Mouse (Mus musculus): ENCODE measurements around the gene Rab8a. TPM values are rescaled to one million over a fixed set of nuclear protein-coding genes. Genes with fewer than 3 reads are reported as not detected.
"Not testable (repeated sequence)": the region's sequence is repeated elsewhere in the genome, so short reads cannot be mapped to it uniquely, and the experiment has no call there.

Rab8a gene
- 104 and 105 TPM in 2 replicates for polyA plus RNA-seq (2014; fragmentation: Nextera tagmentation; extraction: Ambion mirVana)

GRCm38 (mm10) chr8:72160707-72161697 is at the start of gene Rab8a:
Gene Rab8a, plus strand, starts transcription at chr8:72161200.
- no peaks in the 10 kb centered on the region for H3K9me3 ChIP-seq (ENCODE audit: control insufficient read depth, low read length)
- peak within 1 kb of the TSS; percentile 55 for H3K27ac ChIP-seq (ENCODE audit: low read depth)
- H3K4me1 ChIP-seq (replicated peaks; ENCODE audit: control insufficient read depth, insufficient read depth, low read length) = peaks cover 16% of the 10 kb centered on the region
- under 1% methylated on average over 81 of the region's 82 CpGs for WGBS
- peak; percentile 99 for ATAC-seq (replicated peaks; ENCODE audit: low FRiP score, low TSS enrichment, low read depth)
- no peaks in the 10 kb centered on the region for H3K27me3 ChIP-seq (replicated peaks; ENCODE audit: control insufficient read depth, insufficient read depth, low read length)
- H3K4me2 ChIP-seq (ENCODE audit: low read length) = peak within 1 kb of the TSS; percentile 78
- peaks cover 9% of the 10 kb centered on the region for H3K36me3 ChIP-seq (ENCODE audit: control insufficient read depth, insufficient read depth, low read length)
- H3K9ac ChIP-seq (ENCODE audit: low read length) = peak within 1 kb of the TSS; percentile 83
- peak within 1 kb of the TSS; percentile 87 for H3K4me3 ChIP-seq (ENCODE audit: low read depth, low read length)
- DNase-seq (ENCODE audit: low spot score) = peak; percentile 100

- H3K9me3 ChIP-seq (ENCODE audit: control insufficient read depth, low read length) = no peaks in the 10 kb centered on the region
- H3K9ac ChIP-seq (ENCODE audit: low read length) = no peak overlapping the region
- WGBS = 73% methylated on average over 3 of the region's 3 CpGs
- H3K4me2 ChIP-seq (ENCODE audit: low read length) = no peak overlapping the region
- ATAC-seq (replicated peaks; ENCODE audit: low FRiP score, low TSS enrichment, low read depth) (no peak), DNase-seq (ENCODE audit: low spot score) (no peak)
- no peak overlapping the region for H3K4me3 ChIP-seq (ENCODE audit: low read depth, low read length)
- no peaks in the 10 kb centered on the region for H3K27me3 ChIP-seq (replicated peaks; ENCODE audit: control insufficient read depth, insufficient read depth, low read length)
- H3K36me3 ChIP-seq (ENCODE audit: control insufficient read depth, insufficient read depth, low read length) = no peaks in the 10 kb centered on the region
- no peaks in the 10 kb centered on the region for H3K4me1 ChIP-seq (replicated peaks; ENCODE audit: control insufficient read depth, insufficient read depth, low read length)
- no peak overlapping the region for H3K27ac ChIP-seq (ENCODE audit: low read depth)
Observed at GRCm38 (mm10) chr8:72112486-72112885, 48.5 kb upstream of the Rab8a start.

GRCm38 (mm10) chr8:72115202-72115601 is 45.8 kb upstream of the Rab8a start:
- Histone ChIP-seq H3K27ac (ENCODE audit: low read depth) (no peak overlapping the region), H3K27me3 (replicated peaks; ENCODE audit: control insufficient read depth, insufficient read depth, low read length) (no peaks in the 10 kb centered on the region), H3K4me2 (ENCODE audit: low read length) (no peak overlapping the region), H3K36me3 (ENCODE audit: control insufficient read depth, insufficient read depth, low read length) (no peaks in the 10 kb centered on the region), H3K4me3 (ENCODE audit: low read depth, low read length) (no peak overlapping the region), H3K9me3 (ENCODE audit: control insufficient read depth, low read length) (no peaks in the 10 kb centered on the region), H3K9ac (ENCODE audit: low read length) (no peak overlapping the region), H3K4me1 (replicated peaks; ENCODE audit: control insufficient read depth, insufficient read depth, low read length) (no peaks in the 10 kb centered on the region)
- ATAC-seq (replicated peaks; ENCODE audit: low FRiP score, low TSS enrichment, low read depth) = no peak
- no peak for DNase-seq (ENCODE audit: low spot score)
- WGBS = 92% methylated on average over 2 of the region's 2 CpGs

DNA sequence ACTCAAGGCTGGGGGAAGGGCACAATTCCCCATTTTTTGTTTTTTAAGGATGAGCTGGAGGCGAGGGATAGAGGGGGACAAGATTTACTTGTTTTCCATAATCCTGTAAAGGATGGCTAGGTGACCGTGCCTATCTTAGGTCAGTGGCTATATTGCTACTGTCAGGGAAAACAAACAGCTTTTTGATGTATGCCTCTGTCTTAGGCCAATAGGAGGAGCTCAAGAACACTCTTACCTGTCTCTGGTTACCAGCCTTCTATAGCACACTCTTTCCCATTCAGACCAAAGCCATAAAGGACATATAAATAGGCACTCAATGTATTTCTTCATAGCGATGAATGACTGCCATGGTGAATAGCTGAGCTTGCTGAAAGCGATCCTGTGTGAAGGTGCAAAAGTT is 42.4 kb upstream of the Rab8a start:
- H3K27me3 ChIP-seq (replicated peaks; ENCODE audit: control insufficient read depth, insufficient read depth, low read length) = no peaks in the 10 kb centered on the region
- H3K27ac ChIP-seq (ENCODE audit: low read depth) = no peak overlapping the region
- no peak overlapping the region for H3K4me3 ChIP-seq (ENCODE audit: low read depth, low read length)
- no peak overlapping the region for H3K4me2 ChIP-seq (ENCODE audit: low read length)
- DNase-seq (ENCODE audit: low spot score) (no peak), ATAC-seq (replicated peaks; ENCODE audit: low FRiP score, low TSS enrichment, low read depth) (no peak)
- H3K9me3 ChIP-seq (ENCODE audit: control insufficient read depth, low read length) = no peaks in the 10 kb centered on the region
- H3K9ac ChIP-seq (ENCODE audit: low read length) = no peak overlapping the region
- no peaks in the 10 kb centered on the region for H3K4me1 ChIP-seq (replicated peaks; ENCODE audit: control insufficient read depth, insufficient read depth, low read length)
- WGBS = 43% methylated on average over 4 of the region's 4 CpGs
- H3K36me3 ChIP-seq (ENCODE audit: control insufficient read depth, insufficient read depth, low read length) = no peaks in the 10 kb centered on the region

- not testable (repeated sequence) for H3K4me1 ChIP-seq (replicated peaks; ENCODE audit: control insufficient read depth, insufficient read depth, low read length); H3K36me3 ChIP-seq (ENCODE audit: control insufficient read depth, insufficient read depth, low read length); DNase-seq (ENCODE audit: low spot score); ATAC-seq (replicated peaks; ENCODE audit: low FRiP score, low TSS enrichment, low read depth); H3K9me3 ChIP-seq (ENCODE audit: control insufficient read depth, low read length); H3K4me2 ChIP-seq (ENCODE audit: low read length); H3K9ac ChIP-seq (ENCODE audit: low read length); H3K4me3 ChIP-seq (ENCODE audit: low read depth, low read length); H3K27me3 ChIP-seq (replicated peaks; ENCODE audit: control insufficient read depth, insufficient read depth, low read length); H3K27ac ChIP-seq (ENCODE audit: low read depth)
- WGBS = 52% methylated on average over 3 of the region's 3 CpGs
Observed at GRCm38 (mm10) chr8:72121486-72121885, 39.5 kb upstream of the Rab8a start.

DNA sequence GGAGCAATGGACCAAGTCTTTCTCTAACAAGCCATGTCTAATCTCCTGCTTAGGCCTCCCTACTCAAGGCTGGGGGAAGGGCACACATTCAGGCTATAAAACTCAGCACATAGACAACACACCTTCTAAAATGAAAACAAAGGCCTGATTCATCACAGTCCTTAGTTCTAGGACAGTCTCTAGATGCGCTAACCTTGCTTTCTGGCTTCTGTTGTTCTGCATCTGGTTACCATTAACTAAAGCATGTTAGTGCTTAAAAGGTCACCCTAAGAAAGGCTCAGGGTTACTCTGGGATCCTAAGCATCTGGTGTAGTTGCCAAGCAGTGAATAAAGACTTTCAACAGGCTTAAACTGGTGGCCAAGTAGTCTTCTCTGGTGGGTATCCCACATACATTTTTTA is 39.0 kb upstream of the Rab8a start:
- Histone ChIP-seq H3K4me1 (replicated peaks; ENCODE audit: control insufficient read depth, insufficient read depth, low read length) (no peaks in the 10 kb centered on the region), H3K9ac (ENCODE audit: low read length) (no peak overlapping the region), H3K27ac (ENCODE audit: low read depth) (no peak overlapping the region), H3K9me3 (ENCODE audit: control insufficient read depth, low read length) (no peaks in the 10 kb centered on the region), H3K4me2 (ENCODE audit: low read length) (no peak overlapping the region), H3K36me3 (ENCODE audit: control insufficient read depth, insufficient read depth, low read length) (no peaks in the 10 kb centered on the region), H3K4me3 (ENCODE audit: low read depth, low read length) (no peak overlapping the region), H3K27me3 (replicated peaks; ENCODE audit: control insufficient read depth, insufficient read depth, low read length) (no peaks in the 10 kb centered on the region)
- WGBS = 66% methylated on average over 1 of the region's 1 CpGs
- no peak for DNase-seq (ENCODE audit: low spot score)
- ATAC-seq (replicated peaks; ENCODE audit: low FRiP score, low TSS enrichment, low read depth) = no peak; the same call in 1 of the 2 replicates

- 53% methylated on average over 1 of the region's 1 CpGs for WGBS
- Histone ChIP-seq H3K4me2 (ENCODE audit: low read length) (no peak overlapping the region), H3K36me3 (ENCODE audit: control insufficient read depth, insufficient read depth, low read length) (no peaks in the 10 kb centered on the region), H3K9ac (ENCODE audit: low read length) (no peak overlapping the region), H3K4me3 (ENCODE audit: low read depth, low read length) (no peak overlapping the region), H3K27ac (ENCODE audit: low read depth) (no peak overlapping the region), H3K27me3 (replicated peaks; ENCODE audit: control insufficient read depth, insufficient read depth, low read length) (no peaks in the 10 kb centered on the region), H3K9me3 (ENCODE audit: control insufficient read depth, low read length) (no peaks in the 10 kb centered on the region), H3K4me1 (replicated peaks; ENCODE audit: control insufficient read depth, insufficient read depth, low read length) (no peaks in the 10 kb centered on the region)
- DNase-seq (ENCODE audit: low spot score) = no peak
- no peak for ATAC-seq (replicated peaks; ENCODE audit: low FRiP score, low TSS enrichment, low read depth)
Observed at GRCm38 (mm10) chr8:72127834-72128233, 33.2 kb upstream of the Rab8a start.

DNA sequence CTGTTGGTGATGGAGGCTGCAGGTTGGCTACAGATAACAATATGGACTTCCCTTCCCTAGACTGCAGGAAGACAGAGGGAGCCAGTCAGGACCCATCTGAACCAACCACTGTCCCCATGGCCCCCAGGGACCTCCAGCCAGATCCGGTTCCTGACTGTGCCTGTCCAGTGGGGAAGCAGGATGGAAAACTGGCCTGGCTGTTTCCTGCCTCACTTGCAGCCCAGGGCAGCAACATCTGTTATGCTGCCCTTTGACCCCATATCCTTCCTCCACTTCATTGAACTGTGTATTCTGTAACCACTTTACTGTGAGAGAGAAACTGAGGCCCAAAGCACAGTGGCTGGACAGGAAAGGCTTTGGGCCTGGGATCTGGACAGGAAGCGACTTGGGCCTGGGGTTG is 29.7 kb upstream of the Rab8a start:
- Histone ChIP-seq H3K27me3 (replicated peaks; ENCODE audit: control insufficient read depth, insufficient read depth, low read length) (no peaks in the 10 kb centered on the region), H3K9me3 (ENCODE audit: control insufficient read depth, low read length) (no peaks in the 10 kb centered on the region), H3K4me2 (ENCODE audit: low read length) (no peak overlapping the region), H3K4me1 (replicated peaks; ENCODE audit: control insufficient read depth, insufficient read depth, low read length) (peaks cover 5% of the 10 kb centered on the region), H3K36me3 (ENCODE audit: control insufficient read depth, insufficient read depth, low read length) (no peaks in the 10 kb centered on the region), H3K27ac (ENCODE audit: low read depth) (no peak overlapping the region), H3K9ac (ENCODE audit: low read length) (no peak overlapping the region), H3K4me3 (ENCODE audit: low read depth, low read length) (no peak overlapping the region)
- ATAC-seq (replicated peaks; ENCODE audit: low FRiP score, low TSS enrichment, low read depth) (no peak), DNase-seq (ENCODE audit: low spot score) (no peak)
- WGBS = 62% methylated on average over 2 of the region's 2 CpGs

- Histone ChIP-seq H3K4me1 (replicated peaks; ENCODE audit: control insufficient read depth, insufficient read depth, low read length) (peaks cover 6% of the 10 kb centered on the region), H3K4me3 (ENCODE audit: low read depth, low read length) (no peak overlapping the region), H3K4me2 (ENCODE audit: low read length) (no peak overlapping the region), H3K36me3 (ENCODE audit: control insufficient read depth, insufficient read depth, low read length) (no peaks in the 10 kb centered on the region), H3K27ac (ENCODE audit: low read depth) (no peak overlapping the region), H3K27me3 (replicated peaks; ENCODE audit: control insufficient read depth, insufficient read depth, low read length) (no peaks in the 10 kb centered on the region), H3K9ac (ENCODE audit: low read length) (no peak overlapping the region), H3K9me3 (ENCODE audit: control insufficient read depth, low read length) (no peaks in the 10 kb centered on the region)
- 77% methylated on average over 2 of the region's 2 CpGs for WGBS
- no peak for DNase-seq (ENCODE audit: low spot score)
- ATAC-seq (replicated peaks; ENCODE audit: low FRiP score, low TSS enrichment, low read depth) = no peak
Observed at GRCm38 (mm10) chr8:72131901-72132300, 29.1 kb upstream of the Rab8a start.
